Mouse (Mus musculus): ENCODE measurements at regions not wholly inside any gene's neighbourhood (a gene's known extent, or its start where the extent isn't known, plus 50 kb on each side); places are given as distances from the start of the nearest gene placed in this dataset.

DNA sequence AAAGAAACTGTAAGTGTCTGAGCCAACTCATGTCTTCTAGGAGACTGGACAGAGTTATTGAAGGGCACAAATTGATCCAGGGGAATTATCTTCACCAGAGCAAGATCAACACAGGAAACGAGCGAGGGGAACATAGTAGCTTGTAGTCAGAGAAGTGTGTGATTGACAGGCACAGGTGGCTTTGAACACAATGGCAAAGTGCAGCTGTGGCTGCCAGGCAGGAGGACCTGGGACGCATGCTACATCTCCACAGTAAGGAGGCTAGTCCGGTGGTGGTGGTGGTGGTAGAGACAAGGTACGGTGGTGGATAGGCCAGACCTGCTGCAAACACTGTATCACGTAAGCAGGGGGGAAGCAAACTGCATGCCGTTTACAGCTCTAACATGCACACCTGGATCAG lies 240.4 kb upstream of the Map3k7 start:
- Histone ChIP-seq H3K9me3 (ENCODE audit: control insufficient read depth, low read length) (no peaks in the 10 kb centered on the region), H3K36me3 (ENCODE audit: control insufficient read depth, insufficient read depth, low read length) (no peaks in the 10 kb centered on the region), H3K27ac (replicated peaks; ENCODE audit: low read depth, low read length) (no peak overlapping the region), H3K9ac (ENCODE audit: low read depth, low read length, severe bottlenecking) (no peak overlapping the region), H3K4me3 (replicated peaks; ENCODE audit: low read length) (no peak overlapping the region), H3K4me2 (replicated peaks; ENCODE audit: low read depth, low read length, severe bottlenecking) (no peak overlapping the region), H3K4me1 (ENCODE audit: control insufficient read depth, insufficient read depth, low read length) (no peaks in the 10 kb centered on the region), H3K27me3 (ENCODE audit: control insufficient read depth, insufficient read depth, low read length) (no peaks in the 10 kb centered on the region)
- no peak for TF ChIP-seq POLR2A (IDR thresholded peaks at IDR 0.05; ENCODE audit: borderline replicate concordance, extremely low read depth, insufficient read depth, insufficient read length)
- 78% methylated on average over 7 of the region's 7 CpGs for WGBS
- peak; percentile 57 for DNase-seq (ENCODE audit: low spot score)
- ATAC-seq (ENCODE audit: low FRiP score, low read depth) = peak; percentile 86

DNA sequence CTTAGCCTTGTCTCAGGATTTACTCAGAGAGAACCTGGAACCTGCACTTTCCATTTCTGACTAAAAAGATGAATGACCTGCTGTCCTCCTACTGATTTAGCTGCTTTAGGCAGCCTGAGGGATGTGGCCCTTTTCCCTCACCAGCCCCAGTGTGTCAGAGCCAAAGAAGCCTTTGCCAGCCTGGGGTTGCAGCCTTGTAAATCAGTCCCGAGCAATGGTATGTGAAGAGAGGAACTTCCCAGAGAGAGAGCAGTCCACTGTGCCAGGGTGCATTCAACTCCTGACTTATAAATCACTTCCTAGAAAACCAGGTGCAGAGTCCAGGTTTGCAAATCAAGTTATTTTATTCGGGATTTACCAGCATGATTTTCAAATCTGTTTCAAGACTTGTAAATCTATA lies 239.5 kb upstream of the Map3k7 start:
- no peak for TF ChIP-seq POLR2A (IDR thresholded peaks at IDR 0.05; ENCODE audit: borderline replicate concordance, extremely low read depth, insufficient read depth, insufficient read length)
- H3K36me3 ChIP-seq (ENCODE audit: control insufficient read depth, insufficient read depth, low read length) = no peaks in the 10 kb centered on the region
- H3K27ac ChIP-seq (replicated peaks; ENCODE audit: low read depth, low read length) = no peak overlapping the region
- H3K9me3 ChIP-seq (ENCODE audit: control insufficient read depth, low read length) = no peaks in the 10 kb centered on the region
- whole genome bisulfite sequencing = 28% methylated on average over 2 of the region's 2 CpGs
- H3K9ac ChIP-seq (ENCODE audit: low read depth, low read length, severe bottlenecking) = no peak overlapping the region
- no peak for DNase-seq (ENCODE audit: low spot score)
- H3K4me1 ChIP-seq (ENCODE audit: control insufficient read depth, insufficient read depth, low read length) = no peaks in the 10 kb centered on the region
- no peaks in the 10 kb centered on the region for H3K27me3 ChIP-seq (ENCODE audit: control insufficient read depth, insufficient read depth, low read length)
- no peak for ATAC-seq (ENCODE audit: low FRiP score, low read depth)
- H3K4me3 ChIP-seq (replicated peaks; ENCODE audit: low read length) = no peak overlapping the region
- H3K4me2 ChIP-seq (replicated peaks; ENCODE audit: low read depth, low read length, severe bottlenecking) = no peak overlapping the region

DNA sequence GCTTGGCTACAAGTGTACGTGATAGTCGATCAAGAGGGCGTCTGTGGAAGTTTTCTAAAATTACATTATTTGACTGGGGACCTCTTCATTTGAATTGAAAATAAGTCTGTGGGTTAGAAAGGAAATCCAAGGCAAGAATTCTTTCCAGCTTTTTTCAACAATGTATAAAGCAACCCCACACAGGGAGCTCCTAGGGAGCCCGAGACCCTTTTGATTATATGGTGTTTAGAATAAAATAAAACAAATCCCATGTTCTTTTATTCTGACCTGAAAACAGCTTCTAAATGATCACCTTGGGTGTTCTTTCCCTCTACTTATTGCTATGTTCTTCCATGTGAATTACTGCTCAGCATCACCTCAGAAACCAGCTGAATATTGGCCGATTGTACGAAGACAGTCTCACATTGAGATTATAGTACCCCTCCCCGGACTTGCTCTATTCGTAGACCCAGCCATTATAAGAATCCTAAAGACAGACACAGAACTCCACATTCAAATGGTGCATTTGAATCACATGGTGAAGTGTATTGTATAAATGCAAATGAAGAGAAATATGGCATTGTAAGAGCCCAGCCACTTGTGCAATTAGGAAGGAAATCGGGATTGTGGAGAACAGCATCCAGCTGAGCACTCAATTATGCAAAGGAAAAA lies 236.3 kb upstream of the Map3k7 start:
- Histone ChIP-seq H3K27me3 (ENCODE audit: control insufficient read depth, insufficient read depth, low read length) (no peaks in the 10 kb centered on the region), H3K9me3 (ENCODE audit: control insufficient read depth, low read length) (no peaks in the 10 kb centered on the region), H3K4me2 (replicated peaks; ENCODE audit: low read depth, low read length, severe bottlenecking) (no peak overlapping the region), H3K9ac (ENCODE audit: low read depth, low read length, severe bottlenecking) (no peak overlapping the region), H3K27ac (replicated peaks; ENCODE audit: low read depth, low read length) (no peak overlapping the region), H3K4me3 (replicated peaks; ENCODE audit: low read length) (no peak overlapping the region), H3K36me3 (ENCODE audit: control insufficient read depth, insufficient read depth, low read length) (no peaks in the 10 kb centered on the region), H3K4me1 (ENCODE audit: control insufficient read depth, insufficient read depth, low read length) (no peaks in the 10 kb centered on the region)
- no peak for TF ChIP-seq POLR2A (IDR thresholded peaks at IDR 0.05; ENCODE audit: borderline replicate concordance, extremely low read depth, insufficient read depth, insufficient read length)
- ATAC-seq (ENCODE audit: low FRiP score, low read depth) (no peak), DNase-seq (ENCODE audit: low spot score) (no peak)
- 89% methylated on average over 9 of the region's 9 CpGs for WGBS

GRCm38 (mm10) chr4:31728149-31728516 lies 235.8 kb upstream of the Map3k7 start:
- H3K27me3 ChIP-seq (ENCODE audit: control insufficient read depth, insufficient read depth, low read length) = no peaks in the 10 kb centered on the region
- no peak overlapping the region for H3K9ac ChIP-seq (ENCODE audit: low read depth, low read length, severe bottlenecking)
- no peaks in the 10 kb centered on the region for H3K36me3 ChIP-seq (ENCODE audit: control insufficient read depth, insufficient read depth, low read length)
- H3K9me3 ChIP-seq (ENCODE audit: control insufficient read depth, low read length) = no peaks in the 10 kb centered on the region
- 89% methylated on average over 3 of the region's 3 CpGs for WGBS
- no peak for TF ChIP-seq POLR2A (IDR thresholded peaks at IDR 0.05; ENCODE audit: borderline replicate concordance, extremely low read depth, insufficient read depth, insufficient read length)
- H3K4me1 ChIP-seq (ENCODE audit: control insufficient read depth, insufficient read depth, low read length) = no peaks in the 10 kb centered on the region
- H3K4me2 ChIP-seq (replicated peaks; ENCODE audit: low read depth, low read length, severe bottlenecking) = no peak overlapping the region
- no peak overlapping the region for H3K27ac ChIP-seq (replicated peaks; ENCODE audit: low read depth, low read length)
- ATAC-seq (ENCODE audit: low FRiP score, low read depth) (no peak), DNase-seq (ENCODE audit: low spot score) (no peak)
- no peak overlapping the region for H3K4me3 ChIP-seq (replicated peaks; ENCODE audit: low read length)

DNA sequence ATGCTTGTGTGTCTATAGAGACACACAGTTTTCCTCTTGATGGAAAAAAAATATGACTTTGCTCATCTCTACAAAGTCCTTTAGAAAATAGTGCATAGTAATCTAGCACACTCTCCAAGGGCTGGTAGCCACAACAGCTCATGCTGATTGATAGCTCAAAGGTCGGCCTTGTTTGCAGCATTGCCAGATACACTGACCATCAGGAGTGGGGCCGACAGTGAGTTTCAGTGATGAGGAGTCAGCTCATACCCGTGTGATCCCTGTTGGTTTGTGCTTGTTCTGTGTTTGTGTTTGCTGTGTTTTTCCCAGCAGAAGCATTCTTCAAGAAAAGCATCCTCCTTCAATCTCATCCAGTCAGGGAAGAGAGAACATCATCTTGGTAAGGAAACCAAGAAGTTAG lies 220.1 kb upstream of the Map3k7 start:
- ATAC-seq (ENCODE audit: low FRiP score, low read depth) = no peak
- no peaks in the 10 kb centered on the region for H3K4me1 ChIP-seq (ENCODE audit: control insufficient read depth, insufficient read depth, low read length)
- H3K9me3 ChIP-seq (ENCODE audit: control insufficient read depth, low read length) = no peaks in the 10 kb centered on the region
- H3K4me3 ChIP-seq (replicated peaks; ENCODE audit: low read length) = no peak overlapping the region
- H3K36me3 ChIP-seq (ENCODE audit: control insufficient read depth, insufficient read depth, low read length) = no peaks in the 10 kb centered on the region
- no peak overlapping the region for H3K4me2 ChIP-seq (replicated peaks; ENCODE audit: low read depth, low read length, severe bottlenecking)
- no peak overlapping the region for H3K27ac ChIP-seq (replicated peaks; ENCODE audit: low read depth, low read length)
- 69% methylated on average over 3 of the region's 3 CpGs for WGBS
- no peak for TF ChIP-seq POLR2A (IDR thresholded peaks at IDR 0.05; ENCODE audit: borderline replicate concordance, extremely low read depth, insufficient read depth, insufficient read length)
- DNase-seq (ENCODE audit: low spot score) = no peak
- H3K27me3 ChIP-seq (ENCODE audit: control insufficient read depth, insufficient read depth, low read length) = no peaks in the 10 kb centered on the region
- H3K9ac ChIP-seq (ENCODE audit: low read depth, low read length, severe bottlenecking) = no peak overlapping the region

DNA sequence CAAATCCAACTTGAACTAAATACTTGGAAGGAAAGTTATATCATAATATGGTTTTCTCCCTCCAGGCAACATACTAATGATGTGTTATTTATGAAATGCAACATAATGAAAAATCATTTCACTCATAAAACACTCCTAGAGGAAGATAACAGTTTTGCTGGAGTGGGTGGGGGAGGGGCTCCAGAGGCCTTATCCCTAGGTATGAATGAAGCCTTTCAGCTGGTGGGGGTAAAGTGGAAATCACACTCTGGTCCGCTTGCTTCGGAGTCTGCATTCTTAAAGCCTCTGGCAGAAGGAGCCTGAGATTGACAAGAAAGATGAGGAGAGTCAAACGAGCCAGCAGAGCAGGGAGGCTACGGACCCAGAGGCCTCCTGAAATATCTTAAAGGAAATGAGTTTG lies 219.5 kb upstream of the Map3k7 start:
- no peak overlapping the region for H3K4me2 ChIP-seq (replicated peaks; ENCODE audit: low read depth, low read length, severe bottlenecking)
- no peak overlapping the region for H3K4me3 ChIP-seq (replicated peaks; ENCODE audit: low read length)
- no peaks in the 10 kb centered on the region for H3K4me1 ChIP-seq (ENCODE audit: control insufficient read depth, insufficient read depth, low read length)
- H3K36me3 ChIP-seq (ENCODE audit: control insufficient read depth, insufficient read depth, low read length) = no peaks in the 10 kb centered on the region
- WGBS = 61% methylated on average over 4 of the region's 4 CpGs
- H3K27me3 ChIP-seq (ENCODE audit: control insufficient read depth, insufficient read depth, low read length) = no peaks in the 10 kb centered on the region
- no peak overlapping the region for H3K9ac ChIP-seq (ENCODE audit: low read depth, low read length, severe bottlenecking)
- no peak for TF ChIP-seq POLR2A (IDR thresholded peaks at IDR 0.05; ENCODE audit: borderline replicate concordance, extremely low read depth, insufficient read depth, insufficient read length)
- no peak overlapping the region for H3K27ac ChIP-seq (replicated peaks; ENCODE audit: low read depth, low read length)
- no peaks in the 10 kb centered on the region for H3K9me3 ChIP-seq (ENCODE audit: control insufficient read depth, low read length)
- DNase-seq (ENCODE audit: low spot score) (no peak), ATAC-seq (ENCODE audit: low FRiP score, low read depth) (no peak)
